Mouse (Mus musculus) intestine, embryonic 14.5 days (tissue): ENCODE measurements around the gene Doxl2. TPM values are rescaled to one million over a fixed set of nuclear protein-coding genes. Genes with fewer than 3 reads are reported as not detected.
A peak's percentile ranks its signal among the peaks of the same experiment; 100 is the strongest.

ENCODE experiments used
- ATAC-seq: fragments of 200-750 bp; cut with Nextera tagmentation; replicated peaks from 2 replicates; pipeline ENCODE4 v1.8.0; 2017; ENCODE audit warnings: low read depth, moderate number of reproducible peaks, moderate TSS enrichment, moderate library complexity; ENCODE audit not compliant: low FRiP score, low TSS enrichment
- DNase-seq: peaks from one replicate; pipeline ENCODE4 v3.0.0-alpha.2; 2018; ENCODE audit warnings: low spot score
- H3K27ac ChIP-seq: fragments of 300-500 bp; sonication (generic); 2 replicates; pipeline ENCODE4 v1.5.1; 2014; ENCODE audit warnings: low read depth, mild to moderate bottlenecking, control low read depth
- H3K27me3 ChIP-seq: fragments of 300-500 bp; sonication (generic); replicated peaks from 2 replicates; pipeline ENCODE4 v1.6.1; 2014; ENCODE audit warnings: low read length, control low read depth; ENCODE audit not compliant: control insufficient read depth, insufficient read depth
- H3K36me3 ChIP-seq: fragments of 300-500 bp; sonication (generic); 2 replicates; pipeline ENCODE4 v1.6.1; 2014; ENCODE audit warnings: low read length, control low read depth; ENCODE audit not compliant: control insufficient read depth, insufficient read depth
- H3K4me1 ChIP-seq: fragments of 300-500 bp; sonication (generic); replicated peaks from 2 replicates; pipeline ENCODE4 v1.6.1; 2014; ENCODE audit warnings: low read length, control low read depth, mixed read lengths; ENCODE audit not compliant: control insufficient read depth, insufficient read depth
- H3K4me2 ChIP-seq: fragments of 300-500 bp; sonication (generic); 2 replicates; pipeline ENCODE4 v1.6.1; 2014; ENCODE audit warnings: low read length
- H3K4me3 ChIP-seq: fragments of 300-500 bp; sonication (generic); 2 replicates; pipeline ENCODE4 v1.5.1; 2014; ENCODE audit warnings: low read depth, low read length, control low read depth, mixed read lengths
- H3K9ac ChIP-seq: fragments of 300-500 bp; sonication (generic); 2 replicates; pipeline ENCODE4 v1.6.1; 2014; ENCODE audit warnings: mild to moderate bottlenecking, low read length
- H3K9me3 ChIP-seq: fragments of 300-500 bp; sonication (generic); 2 replicates; pipeline ENCODE4 v1.6.1; 2016; ENCODE audit warnings: low read length, control low read depth; ENCODE audit not compliant: control insufficient read depth
- WGBS: fragments of 180-500 bp; shearing (Covaris S2); extraction: QIAGEN DNeasy Blood & Tissue Kit; methylation state at CpG from one replicate; pipeline ENCODE4 v1.1.7; 2014; 5-methylcytosine and 5-hydroxymethylcytosine counted together
- polyA plus RNA-seq: library from polyadenylated mRNA; unstranded; fragments of >200 nt; fragmentation: Nextera tagmentation; extraction: Ambion mirVana; gene quantifications from 2 replicates; pipeline ENCODE4 v1.2.1, GENCODE M21; 2014

Doxl2 gene
- polyA plus RNA-seq, 1 experiment from 2014 or later = not detected

- H3K27me3 ChIP-seq = no peaks in the 10 kb centered on the region
- ATAC-seq (no peak), DNase-seq (no peak)
- no peaks in the 10 kb centered on the region for H3K36me3 ChIP-seq
- whole genome bisulfite sequencing = 48% methylated on average over 6 of the region's 6 CpGs
- H3K9ac ChIP-seq = no peak overlapping the region
- no peaks in the 10 kb centered on the region for H3K9me3 ChIP-seq
- H3K4me2 ChIP-seq = no peak overlapping the region
- no peaks in the 10 kb centered on the region for H3K4me1 ChIP-seq
- H3K4me3 ChIP-seq = no peak overlapping the region
- H3K27ac ChIP-seq = no peak overlapping the region
Measured at GRCm38 (mm10) chr6:48998186-48998585, 23.4 kb downstream of the Doxl2 start.

GRCm38 (mm10) chr6:48998796-48999195 lies 24.0 kb downstream of the Doxl2 start:
- no peaks in the 10 kb centered on the region for H3K36me3 ChIP-seq
- ATAC-seq = no peak
- no peaks in the 10 kb centered on the region for H3K9me3 ChIP-seq

GRCm38 (mm10) chr6:49003381-49003780 lies 28.6 kb downstream of the Doxl2 start:
- no peak for ATAC-seq

More at GRCm38 (mm10) chr6:48998796-48999195, 24.0 kb downstream of the Doxl2 start:
- Histone ChIP-seq H3K27me3 (no peaks in the 10 kb centered on the region), H3K9ac (no peak overlapping the region), H3K4me1 (no peaks in the 10 kb centered on the region), H3K4me2 (no peak overlapping the region), H3K27ac (no peak overlapping the region), H3K4me3 (no peak overlapping the region)
- no peak for DNase-seq
- WGBS = 85% methylated on average over 4 of the region's 4 CpGs

GRCm38 (mm10) chr6:49007981-49008380 lies 33.2 kb downstream of the Doxl2 start:
- Histone ChIP-seq H3K9me3 (no peaks in the 10 kb centered on the region), H3K27ac (no peak overlapping the region), H3K27me3 (no peaks in the 10 kb centered on the region), H3K36me3 (no peaks in the 10 kb centered on the region), H3K4me3 (peak overlapping the region; percentile 33), H3K4me1 (peaks cover 6% of the 10 kb centered on the region; the same call in 1 of the 2 replicates), H3K4me2 (peak overlapping the region; percentile 56), H3K9ac (no peak overlapping the region)
- no peak for ATAC-seq
- DNase-seq = peak; percentile 87
- 1% methylated on average over 9 of the region's 9 CpGs for WGBS

More at GRCm38 (mm10) chr6:49003381-49003780, 28.6 kb downstream of the Doxl2 start:
- WGBS = 39% methylated on average over 4 of the region's 4 CpGs
- no peak overlapping the region for H3K9ac ChIP-seq
- no peak overlapping the region for H3K4me3 ChIP-seq
- no peak overlapping the region for H3K27ac ChIP-seq
- no peaks in the 10 kb centered on the region for H3K36me3 ChIP-seq
- no peak for DNase-seq
- H3K9me3 ChIP-seq = no peaks in the 10 kb centered on the region
- no peaks in the 10 kb centered on the region for H3K27me3 ChIP-seq
- no peaks in the 10 kb centered on the region for H3K4me1 ChIP-seq
- H3K4me2 ChIP-seq = no peak overlapping the region

- Histone ChIP-seq H3K27me3 (no peaks in the 10 kb centered on the region), H3K4me2 (peak overlapping the region; percentile 56), H3K27ac (no peak overlapping the region), H3K4me1 (peaks cover 6% of the 10 kb centered on the region; the same call in 1 of the 2 replicates), H3K9ac (no peak overlapping the region), H3K9me3 (no peaks in the 10 kb centered on the region), H3K36me3 (no peaks in the 10 kb centered on the region), H3K4me3 (peak overlapping the region; percentile 33)
- WGBS = 11% methylated on average over 13 of the region's 13 CpGs
- ATAC-seq = no peak
- DNase-seq = no peak
Measured at GRCm38 (mm10) chr6:49008420-49009160, 33.8 kb downstream of the Doxl2 start.

- Histone ChIP-seq H3K4me3 (no peak overlapping the region; the same call in 1 of the 2 replicates), H3K36me3 (no peaks in the 10 kb centered on the region), H3K9ac (no peak overlapping the region), H3K4me2 (peak overlapping the region; percentile 56), H3K27ac (no peak overlapping the region), H3K9me3 (no peaks in the 10 kb centered on the region), H3K27me3 (no peaks in the 10 kb centered on the region), H3K4me1 (peaks cover 6% of the 10 kb centered on the region; the same call in 1 of the 2 replicates)
- WGBS = 22% methylated on average over 7 of the region's 7 CpGs
- ATAC-seq = no peak
- no peak for DNase-seq
Measured at GRCm38 (mm10) chr6:49009161-49009555, 34.4 kb downstream of the Doxl2 start.

GRCm38 (mm10) chr6:49009665-49010064 lies 34.9 kb downstream of the Doxl2 start:
- H3K27ac ChIP-seq = no peak overlapping the region
- DNase-seq (no peak), ATAC-seq (no peak)
- H3K4me1 ChIP-seq = peaks cover 6% of the 10 kb centered on the region; the same call in 1 of the 2 replicates
- no peak overlapping the region for H3K4me2 ChIP-seq
- H3K36me3 ChIP-seq = no peaks in the 10 kb centered on the region
- no peak overlapping the region for H3K4me3 ChIP-seq
- no peaks in the 10 kb centered on the region for H3K9me3 ChIP-seq
- H3K9ac ChIP-seq = no peak overlapping the region
- no peaks in the 10 kb centered on the region for H3K27me3 ChIP-seq
- WGBS = 95% methylated on average over 1 of the region's 1 CpGs

- H3K27ac ChIP-seq = no peak overlapping the region
- no peak overlapping the region for H3K4me2 ChIP-seq
- ATAC-seq (no peak), DNase-seq (no peak)
- no peaks in the 10 kb centered on the region for H3K27me3 ChIP-seq
- no peaks in the 10 kb centered on the region for H3K36me3 ChIP-seq
- 74% methylated on average over 5 of the region's 5 CpGs for WGBS
- H3K9ac ChIP-seq = no peak overlapping the region
- H3K4me1 ChIP-seq = peaks cover 6% of the 10 kb centered on the region; the same call in 1 of the 2 replicates
- H3K9me3 ChIP-seq = no peaks in the 10 kb centered on the region
- no peak overlapping the region for H3K4me3 ChIP-seq
Measured at GRCm38 (mm10) chr6:49011191-49011590, 36.4 kb downstream of the Doxl2 start.

- 81% methylated on average over 4 of the region's 4 CpGs for WGBS
- no peaks in the 10 kb centered on the region for H3K9me3 ChIP-seq
- no peak overlapping the region for H3K4me2 ChIP-seq
- H3K4me1 ChIP-seq = peaks cover 6% of the 10 kb centered on the region; the same call in 1 of the 2 replicates
- ATAC-seq (no peak), DNase-seq (no peak)
- no peak overlapping the region for H3K27ac ChIP-seq
- H3K27me3 ChIP-seq = no peaks in the 10 kb centered on the region
- no peak overlapping the region for H3K4me3 ChIP-seq
- H3K36me3 ChIP-seq = no peaks in the 10 kb centered on the region
- H3K9ac ChIP-seq = no peak overlapping the region
Measured at GRCm38 (mm10) chr6:49013023-49013422, 38.3 kb downstream of the Doxl2 start.
